Mouse (Mus musculus): Measurements from ENCODE around the gene Cpeb3.
"Not testable (repeated sequence)": the region's sequence is repeated elsewhere in the genome, so short reads cannot be mapped to it uniquely, and the experiment has no call there.

Gene Cpeb3

GRCm38 (mm10) chr19:37145401-37145800, 63.0 kb downstream of the Cpeb3 start:
- no peak for DNase-seq

- no peak for DNase-seq
Measured at GRCm38 (mm10) chr19:37141623-37142022, 66.8 kb downstream of the Cpeb3 start.

- DNase-seq, result no peak
Measured at GRCm38 (mm10) chr19:37137133-37137532, 71.3 kb downstream of the Cpeb3 start.

GRCm38 (mm10) chr19:37135459-37135858, 72.9 kb downstream of the Cpeb3 start:
- not testable (repeated sequence) for DNase-seq

GRCm38 (mm10) chr19:37133666-37134065, 74.7 kb downstream of the Cpeb3 start:
- DNase-seq, result no peak

GRCm38 (mm10) chr19:37131660-37132059, 76.7 kb downstream of the Cpeb3 start:
- no peak for DNase-seq

- no peak for DNase-seq
Measured at GRCm38 (mm10) chr19:37128461-37128860, 79.9 kb downstream of the Cpeb3 start.

- DNase-seq, result no peak
Measured at GRCm38 (mm10) chr19:37127018-37127567, 81.3 kb downstream of the Cpeb3 start.

GRCm38 (mm10) chr19:37124961-37125360, 83.4 kb downstream of the Cpeb3 start:
- DNase-seq, result no peak

GRCm38 (mm10) chr19:37119281-37119680, 89.1 kb downstream of the Cpeb3 start:
- DNase-seq, result no peak

GRCm38 (mm10) chr19:37115824-37116223, 92.6 kb downstream of the Cpeb3 start:
- DNase-seq, result no peak

GRCm38 (mm10) chr19:37115374-37115773, 93.0 kb downstream of the Cpeb3 start:
- DNase-seq, result no peak

- DNase-seq, result peak; percentile 33
Measured at GRCm38 (mm10) chr19:37111831-37112230, 96.6 kb downstream of the Cpeb3 start.

- DNase-seq, result no peak
Measured at GRCm38 (mm10) chr19:37110494-37110893, 97.9 kb downstream of the Cpeb3 start.

- DNase-seq, result no peak
Measured at GRCm38 (mm10) chr19:37109853-37110252, 98.5 kb downstream of the Cpeb3 start.

- no peak for DNase-seq
Measured at GRCm38 (mm10) chr19:37100689-37101088, 107.7 kb downstream of the Cpeb3 start.

- DNase-seq, result no peak
Measured at GRCm38 (mm10) chr19:37095666-37096330, 112.6 kb downstream of the Cpeb3 start.

GRCm38 (mm10) chr19:37093181-37093580, 115.2 kb downstream of the Cpeb3 start:
- no peak for DNase-seq

GRCm38 (mm10) chr19:37090146-37091061, 118.0 kb downstream of the Cpeb3 start:
- DNase-seq, result no peak

- no peak for DNase-seq
Measured at GRCm38 (mm10) chr19:37088043-37088748, 120.2 kb downstream of the Cpeb3 start.

- DNase-seq, result no peak
Measured at GRCm38 (mm10) chr19:37084546-37084945, 123.9 kb downstream of the Cpeb3 start.

- DNase-seq, result no peak
Measured at GRCm38 (mm10) chr19:37081467-37081866, 126.9 kb downstream of the Cpeb3 start.

GRCm38 (mm10) chr19:37079151-37079550, 129.2 kb downstream of the Cpeb3 start:
- DNase-seq, result no peak

All from kidney, postnatal 14 days (tissue).